Mouse (Mus musculus) gastrocnemius, postnatal 14 days (tissue): ENCODE measurements at regions not wholly inside any gene's neighbourhood (a gene's known extent, or its start where the extent isn't known, plus 50 kb on each side); places are given as distances from the start of the nearest gene placed in this dataset.

Experiments
- DNase-seq: peaks from one replicate; pipeline ENCODE4 v3.0.0; 2021; ENCODE audit warnings: mixed read lengths
- intact Hi-C: fragments of 180-260 bp; cut with DNase I; formaldehyde crosslinking; loops from one replicate; pipeline ENCODE4 v1.15.1; 2025; ENCODE audit warnings: low total_unique reads

- DNase-seq, result no peak
- intact Hi-C loops, result no loop called here
Observed at GRCm38 (mm10) chr17:27323513-27323912, 119.2 kb upstream of the Lemd2 start.

DNA sequence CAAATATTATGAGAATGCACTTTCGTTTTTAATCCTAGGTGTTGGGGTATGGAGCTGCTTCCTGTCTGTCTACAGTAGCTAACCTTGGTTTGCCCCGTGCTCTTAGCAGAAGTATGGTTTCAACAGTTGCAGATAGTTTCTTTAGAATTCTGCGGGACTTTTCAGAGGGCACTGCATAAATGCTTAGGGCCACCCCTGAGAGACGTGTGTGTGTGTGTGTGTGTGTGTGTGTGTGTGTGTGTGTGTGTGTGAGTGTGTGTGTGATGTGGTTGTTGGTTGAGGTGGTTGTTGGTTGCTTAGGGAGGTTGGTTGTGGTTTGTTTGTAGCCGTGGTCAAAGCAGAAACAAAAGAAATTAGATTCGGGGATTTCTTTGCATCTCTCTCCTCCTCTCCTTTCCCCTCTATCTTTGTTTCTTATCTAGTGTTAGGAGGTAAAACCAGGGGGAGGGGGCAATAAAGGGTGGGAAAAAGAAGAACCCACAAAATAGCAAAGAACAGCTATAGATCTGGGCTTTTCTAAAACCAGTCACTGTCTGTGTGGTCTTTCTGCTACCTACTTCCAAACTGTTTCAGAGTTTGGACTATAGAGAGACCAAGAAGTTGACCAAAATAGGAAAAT is 118.7 kb upstream of the Lemd2 start:
- intact Hi-C loops, result no loop called here
- no peak for DNase-seq

- no peak for DNase-seq
- intact Hi-C loops, result no loop called here
Observed at GRCm38 (mm10) chr17:27318969-27319695, 114.9 kb upstream of the Lemd2 start.

DNA sequence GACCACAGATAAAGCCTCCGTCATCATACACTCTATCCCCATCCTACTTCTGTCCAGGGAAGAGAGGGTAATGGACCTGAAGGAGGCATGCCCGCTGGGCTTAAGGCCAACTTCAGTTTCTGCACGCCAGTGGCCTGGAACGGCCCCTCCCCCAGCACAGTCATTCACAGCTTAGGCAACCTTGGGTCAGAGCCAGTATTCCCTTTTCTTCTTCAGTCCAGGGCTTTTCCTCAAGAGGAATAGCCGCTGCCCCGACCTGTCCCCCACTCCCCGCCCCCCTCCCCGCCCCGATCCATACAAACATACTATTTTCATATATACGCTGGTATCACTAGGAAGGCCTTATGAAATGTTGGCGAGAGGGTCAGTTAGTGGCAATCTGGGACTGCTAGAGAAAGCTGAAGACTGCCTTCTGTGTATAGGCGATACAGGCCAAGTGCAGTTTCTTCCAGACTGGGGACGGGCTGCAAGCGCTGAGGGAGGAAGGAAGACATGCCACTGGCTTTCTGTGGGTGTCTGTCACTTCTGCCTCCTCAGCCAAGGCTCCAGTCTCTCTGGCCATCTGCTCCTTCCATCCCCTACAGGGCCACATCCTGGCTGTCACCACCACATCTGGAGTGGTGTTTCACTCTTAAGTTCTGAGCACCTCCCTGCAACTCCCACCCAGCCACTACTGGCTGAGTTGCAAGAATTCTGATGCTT is 113.5 kb upstream of the Lemd2 start:
- intact Hi-C loops, result no loop called here
- DNase-seq, result peak; percentile 67

DNA sequence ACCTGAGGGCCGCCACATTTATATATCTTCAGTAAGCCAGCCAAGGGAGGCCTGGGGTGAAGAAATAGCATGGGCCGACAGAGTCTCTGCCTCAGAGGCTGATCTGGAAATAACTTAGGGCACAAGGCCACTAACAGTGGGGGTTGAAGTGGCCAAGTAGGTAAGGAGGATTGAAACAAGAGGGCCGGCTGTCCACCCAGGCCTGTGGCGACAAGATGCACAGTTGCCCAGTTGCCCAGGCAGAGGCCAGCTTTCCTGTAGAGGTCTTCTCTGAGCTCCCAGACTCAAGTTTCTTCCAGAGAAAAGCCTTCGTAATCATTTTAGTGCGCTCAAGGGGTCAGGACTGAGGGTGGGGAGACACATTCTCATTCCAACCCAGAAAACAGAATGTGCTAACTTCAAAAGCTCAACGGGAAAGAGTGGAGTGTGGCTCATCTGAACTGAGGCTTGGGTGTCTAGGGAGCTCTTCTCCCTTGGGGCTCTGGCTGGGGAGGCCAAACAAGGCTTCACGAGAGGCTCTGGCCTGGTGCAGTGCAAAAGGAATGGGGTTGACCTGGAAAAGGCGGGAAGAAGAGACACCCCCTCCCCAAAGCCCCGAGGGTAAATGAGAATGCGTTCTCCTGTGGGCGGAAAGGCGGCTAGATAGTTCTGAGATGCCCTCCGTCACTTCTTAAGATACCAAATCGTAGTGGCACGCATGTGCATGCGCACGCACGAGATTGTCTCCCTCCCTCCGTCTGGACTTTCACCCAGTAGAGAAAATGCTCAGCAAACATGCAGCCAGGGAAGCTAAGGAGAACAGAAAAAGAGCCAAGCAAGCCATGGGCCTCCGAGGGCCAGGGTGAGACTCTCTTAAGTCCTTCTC is 112.7 kb upstream of the Lemd2 start:
- DNase-seq, result peak; percentile 19
- intact Hi-C loops, result no loop called here

DNA sequence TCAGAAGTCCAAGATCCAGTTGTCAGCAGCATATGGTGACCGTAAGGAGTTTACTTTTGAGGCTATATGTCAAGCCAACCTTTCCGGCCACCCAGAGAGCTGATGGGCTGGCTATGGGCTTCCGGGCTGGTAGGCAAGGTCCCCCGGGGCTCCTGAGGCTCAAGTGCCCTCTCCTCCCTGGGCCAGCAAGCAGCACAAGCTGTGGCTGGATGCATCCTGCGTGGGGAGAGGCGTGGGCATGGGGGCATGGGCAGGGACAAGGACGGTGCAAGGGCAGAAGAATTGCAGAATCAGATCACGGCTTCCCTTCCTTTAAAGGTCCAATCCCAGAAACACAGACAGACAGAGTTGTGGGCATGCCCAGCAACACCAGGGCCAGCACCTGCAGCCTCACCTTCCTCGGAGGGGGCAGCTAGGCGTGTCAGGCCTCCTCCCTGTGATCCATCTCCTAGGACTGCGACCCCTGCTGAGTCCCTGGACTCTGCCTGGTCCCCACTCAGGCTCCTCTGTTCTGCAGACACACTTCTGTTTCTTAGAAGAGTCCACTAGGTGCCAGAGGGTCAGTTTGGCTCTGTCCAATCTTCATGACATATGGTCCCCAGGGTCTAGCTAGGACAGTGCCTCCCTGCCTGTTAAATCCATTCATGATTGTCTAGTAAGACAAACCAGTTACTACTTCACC is 111.8 kb upstream of the Lemd2 start:
- peak; percentile 12 for DNase-seq
- intact Hi-C loops, result no loop called here

GRCm38 (mm10) chr17:27315428-27315827 is 111.2 kb upstream of the Lemd2 start:
- DNase-seq, result no peak
- intact Hi-C loops, result no loop called here

- no peak for DNase-seq
- intact Hi-C loops, result no loop called here
Observed at GRCm38 (mm10) chr17:27314821-27315392, 110.6 kb upstream of the Lemd2 start.

DNA sequence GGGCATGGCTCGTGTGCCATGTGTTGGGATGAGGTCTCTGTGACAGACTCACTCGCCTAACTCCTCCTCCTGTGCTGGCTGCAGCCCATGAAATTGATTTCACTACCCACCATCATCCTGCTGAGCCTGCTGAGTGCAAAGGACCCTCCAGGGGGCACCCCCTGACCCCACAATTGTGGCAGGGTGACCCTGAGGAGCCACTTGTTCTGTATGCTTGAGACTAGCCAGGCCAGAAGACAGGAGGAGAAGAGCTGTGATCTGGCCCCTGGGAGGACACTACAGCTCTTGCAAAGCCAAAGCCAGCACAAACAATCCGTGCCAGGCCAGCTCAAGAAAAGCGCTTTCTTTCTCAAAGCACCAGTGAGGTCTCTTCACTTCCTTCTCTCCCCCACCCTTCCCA is 104.7 kb upstream of the Lemd2 start:
- intact Hi-C loops, result no loop called here
- DNase-seq, result no peak

- no peak for DNase-seq
Observed at GRCm38 (mm10) chr17:27304842-27305241, 100.6 kb upstream of the Lemd2 start.

DNA sequence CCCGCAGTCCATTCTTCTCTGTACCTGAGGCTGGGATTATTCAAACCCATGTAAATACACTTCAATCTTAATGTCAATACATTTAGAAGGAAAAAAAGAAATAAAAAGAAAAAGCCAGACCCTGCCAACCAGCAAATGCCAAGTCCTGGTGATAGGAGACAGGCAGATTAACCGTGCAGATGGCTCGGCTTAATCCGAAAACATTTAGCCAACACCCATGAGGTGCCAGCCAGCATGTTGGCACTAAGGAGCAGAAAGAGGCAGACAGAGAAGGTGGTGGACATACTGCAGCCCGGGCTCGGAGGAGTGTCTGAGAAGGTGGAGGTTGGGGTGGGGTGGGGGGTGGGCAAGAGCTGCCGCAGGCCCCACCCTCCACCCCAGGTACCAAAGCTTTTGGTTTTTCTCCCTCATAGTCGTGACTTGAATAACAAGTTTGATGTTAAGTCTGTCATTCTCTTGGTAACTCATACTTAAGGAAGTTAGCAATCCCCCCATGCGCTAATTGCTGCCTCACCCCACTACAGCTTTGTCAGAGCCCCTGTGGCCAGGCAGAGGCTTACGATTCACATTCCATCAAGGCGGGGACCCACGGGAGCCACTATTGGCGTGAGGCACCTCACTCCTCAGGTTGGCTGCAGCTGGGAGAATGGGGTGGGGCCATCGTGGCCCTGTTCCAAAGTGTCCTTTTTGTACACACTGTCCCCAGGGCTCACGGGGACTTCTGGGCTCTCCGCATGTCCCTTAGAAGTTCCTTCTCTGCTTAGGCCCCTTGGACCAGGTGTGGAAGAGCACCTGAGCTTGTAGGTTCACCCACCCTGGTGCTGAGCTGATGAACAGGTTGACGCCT is 99.6 kb upstream of the Lemd2 start:
- intact Hi-C loops, result no loop called here
- no peak for DNase-seq

More at GRCm38 (mm10) chr17:27304842-27305241, 100.6 kb upstream of the Lemd2 start:
- intact Hi-C loops, result no loop called here

- intact Hi-C loops, result no loop called here
- DNase-seq, result no peak
Observed at GRCm38 (mm10) chr17:27303061-27303460, 98.8 kb upstream of the Lemd2 start.

GRCm38 (mm10) chr17:27301376-27301775 is 97.1 kb upstream of the Lemd2 start:
- no peak for DNase-seq
- intact Hi-C loops, result no loop called here

GRCm38 (mm10) chr17:27299297-27299696 is 95.0 kb upstream of the Lemd2 start:
- DNase-seq, result peak; percentile 5
- intact Hi-C loops, result no loop called here

DNA sequence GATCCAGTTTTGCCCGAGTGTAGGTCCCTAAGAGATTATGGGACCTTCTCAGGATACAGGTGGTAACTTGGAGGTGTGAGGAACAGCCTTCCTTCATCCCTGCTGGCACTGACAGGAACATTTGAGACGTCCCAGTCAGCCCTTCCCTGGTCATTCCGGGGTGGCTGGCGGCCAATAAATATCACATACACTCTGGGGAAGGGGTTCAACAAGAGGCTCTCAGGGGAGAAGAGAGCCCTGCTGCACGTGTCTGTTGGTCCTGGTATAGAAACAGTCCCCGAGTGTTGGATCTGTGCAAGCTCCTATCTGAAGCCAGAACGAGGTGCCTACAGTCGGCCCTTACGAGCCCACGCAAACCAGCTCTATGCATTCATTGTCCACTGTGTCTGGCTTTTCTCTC is 94.1 kb upstream of the Lemd2 start:
- intact Hi-C loops, result no loop called here
- DNase-seq, result peak; percentile 4

DNA sequence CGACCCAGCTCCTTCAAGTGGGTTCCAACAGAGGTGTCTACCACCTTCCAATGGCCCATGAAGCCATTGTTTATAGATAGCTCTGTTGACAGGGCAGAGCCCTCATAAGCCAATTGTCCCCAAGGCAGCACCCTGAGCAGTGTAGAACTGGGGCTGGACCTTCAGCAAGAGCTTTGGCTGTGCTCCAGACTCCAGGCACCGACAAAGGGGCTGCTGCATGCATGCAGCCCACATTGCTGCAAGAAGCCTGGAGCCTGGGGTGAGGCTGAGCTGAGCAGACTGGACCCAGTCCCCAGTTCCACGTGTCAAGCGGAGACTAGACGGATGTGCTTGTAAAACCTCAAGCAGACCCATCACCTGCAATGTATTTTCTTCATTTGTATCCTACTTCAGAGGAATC is 91.9 kb upstream of the Lemd2 start:
- intact Hi-C loops, result no loop called here
- DNase-seq, result peak; percentile 4

DNA sequence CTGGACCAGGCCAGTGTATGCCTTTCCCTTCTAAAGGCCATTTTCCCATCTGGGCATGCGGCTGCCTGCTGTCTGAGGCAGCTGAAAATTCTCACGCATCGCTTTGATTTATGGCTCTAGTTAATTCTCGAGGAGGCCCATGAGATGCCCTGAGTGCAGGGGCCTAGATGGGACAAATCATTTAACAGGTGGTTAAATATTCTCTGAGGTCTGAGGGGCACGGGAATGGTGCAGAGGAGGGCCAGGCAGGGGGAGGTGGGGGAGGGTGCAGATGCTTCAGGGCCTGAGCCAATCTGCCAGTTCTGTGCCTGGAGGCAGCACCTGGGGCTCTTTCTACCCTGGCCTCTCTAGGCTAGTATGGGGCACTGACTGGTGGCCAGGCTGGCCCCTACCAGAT is 89.9 kb upstream of the Lemd2 start:
- intact Hi-C loops, result no loop called here
- peak; percentile 3 for DNase-seq

DNA sequence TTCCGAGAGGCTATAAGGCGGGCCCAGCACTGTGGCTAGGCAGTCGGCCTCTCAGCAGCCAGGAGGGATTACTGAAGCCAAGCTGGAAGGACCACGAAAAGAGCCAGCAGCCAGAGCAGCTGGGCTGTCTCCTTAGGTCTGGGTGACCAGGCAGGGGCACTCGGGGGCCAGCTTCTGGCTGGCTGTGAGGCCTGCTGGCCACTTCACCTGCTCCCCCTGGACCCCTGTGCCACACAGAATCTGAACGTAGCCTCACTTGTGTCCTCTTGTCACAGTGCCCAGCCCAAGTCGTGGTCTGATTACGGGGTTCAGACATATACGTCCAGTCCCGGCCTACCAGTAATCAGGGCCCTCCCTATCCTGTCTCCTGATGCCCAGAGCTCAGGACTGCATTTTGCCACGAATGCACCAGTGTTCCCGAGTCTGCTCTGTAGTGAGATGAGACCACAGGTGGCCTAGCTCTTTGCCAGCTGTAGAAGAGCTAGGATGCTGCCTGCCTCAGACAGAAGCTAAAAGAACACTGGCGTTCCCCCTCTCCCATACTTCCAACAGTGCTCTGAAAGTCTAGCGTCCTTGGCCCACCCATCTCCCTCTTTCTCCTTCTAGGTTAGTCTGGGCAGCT is 89.4 kb upstream of the Lemd2 start:
- peak; percentile 26 for DNase-seq
- intact Hi-C loops, result no loop called here
